Mouse (Mus musculus) right cerebral cortex, postnatal 14 days (tissue): ENCODE data around the gene Plxna4.

ENCODE experiments used
- DNase-seq: peaks from one replicate; pipeline ENCODE4 v3.0.0; 2022

Gene Plxna4

DNA sequence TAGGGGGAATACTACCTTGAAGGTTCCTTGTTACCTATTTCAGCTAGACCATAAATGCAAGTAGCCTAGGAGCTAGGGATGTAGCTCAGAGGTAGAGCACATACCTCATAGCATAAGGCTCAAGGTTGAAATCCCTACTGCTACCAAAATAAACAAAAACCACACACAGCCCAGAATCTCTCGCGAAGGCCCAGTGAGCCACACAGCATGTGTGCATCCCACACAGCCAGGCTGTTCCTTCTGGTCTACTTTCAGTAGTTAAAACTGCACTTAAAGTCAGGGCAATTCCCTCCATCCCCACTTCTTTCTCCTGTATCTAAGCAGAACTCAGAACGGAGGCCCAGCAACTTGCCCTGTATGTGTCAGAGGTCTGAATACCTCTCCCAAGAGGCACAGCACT, 116.4 kb downstream of the Plxna4 start:
- peak; percentile 21 for DNase-seq

DNA sequence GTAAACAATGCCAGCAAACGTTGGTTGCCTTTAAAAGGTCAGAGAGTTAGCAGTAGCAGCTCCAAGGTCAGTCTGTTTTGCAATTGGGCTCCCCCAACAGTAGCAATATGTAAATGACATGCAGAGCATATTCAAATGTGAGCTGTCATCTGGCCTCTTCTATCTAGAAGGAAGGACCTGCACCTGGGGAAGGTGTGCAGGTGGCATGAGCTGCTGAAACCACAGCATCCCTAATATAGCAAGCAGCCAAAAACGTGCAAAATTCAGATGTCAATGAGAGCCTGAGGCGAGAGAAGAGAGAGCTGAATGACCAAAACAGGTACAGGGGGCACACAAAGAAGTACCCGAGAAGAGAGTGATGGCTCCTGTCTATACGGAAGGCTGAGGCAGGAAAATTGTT, 118.8 kb downstream of the Plxna4 start:
- no peak for DNase-seq

DNA sequence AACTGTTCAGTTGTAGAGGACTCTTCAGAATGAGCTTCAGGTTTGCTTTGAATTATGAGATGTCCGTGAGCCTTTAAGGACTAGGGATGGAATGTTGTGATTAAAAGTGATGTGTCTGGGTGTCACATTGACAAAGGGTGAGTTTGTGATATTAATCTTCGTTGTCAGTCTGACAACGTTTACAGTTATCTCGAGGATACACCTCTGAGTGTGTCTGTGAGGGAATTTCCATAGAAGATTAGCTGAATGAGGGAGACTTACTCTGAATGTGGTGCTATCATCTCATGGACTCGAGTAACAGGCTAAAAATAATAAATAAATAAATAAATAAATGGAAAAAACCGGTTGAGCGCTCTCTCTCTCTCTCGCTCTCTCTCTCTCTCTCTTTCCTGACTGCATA, 122.9 kb downstream of the Plxna4 start:
- no peak for DNase-seq

DNA sequence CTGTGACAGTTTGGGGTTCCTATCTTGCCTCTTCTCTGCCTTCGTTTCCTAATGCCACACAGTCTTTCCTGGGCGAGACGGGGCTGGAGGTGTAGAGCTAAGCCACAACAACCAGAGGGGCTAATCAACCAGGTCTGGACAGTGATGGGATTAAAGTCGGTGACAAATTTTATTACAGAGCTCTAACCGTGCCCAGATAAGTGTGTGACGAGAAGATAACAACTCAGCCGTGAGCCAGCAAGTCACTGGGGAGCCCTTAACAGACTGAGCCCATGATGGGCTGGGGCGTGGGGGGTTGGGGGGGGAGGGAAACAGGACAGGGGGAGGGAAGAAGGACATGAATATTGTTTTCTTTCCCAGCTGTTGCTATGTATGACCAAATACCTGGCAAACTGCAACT, 123.4 kb downstream of the Plxna4 start:
- DNase-seq, result no peak

DNA sequence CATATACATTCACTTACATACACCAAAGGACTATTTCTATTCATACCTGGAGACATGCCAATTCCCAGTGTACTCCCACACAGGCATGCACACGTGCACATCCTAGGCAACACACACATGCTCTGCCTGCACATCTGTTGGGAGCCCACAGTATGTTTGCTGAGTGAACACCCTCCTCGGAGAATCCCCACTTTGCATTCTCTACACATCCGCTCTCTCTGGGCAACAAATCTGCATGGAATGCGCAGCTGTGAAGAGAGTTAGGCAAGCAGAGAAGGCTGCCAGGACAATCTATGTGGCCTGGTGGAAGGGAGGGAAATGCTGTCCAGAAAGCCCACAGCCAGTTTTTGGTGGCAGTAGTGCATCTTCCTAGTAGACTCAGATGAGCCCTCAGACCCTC, 123.9 kb downstream of the Plxna4 start:
- DNase-seq, result peak; percentile 12

DNA sequence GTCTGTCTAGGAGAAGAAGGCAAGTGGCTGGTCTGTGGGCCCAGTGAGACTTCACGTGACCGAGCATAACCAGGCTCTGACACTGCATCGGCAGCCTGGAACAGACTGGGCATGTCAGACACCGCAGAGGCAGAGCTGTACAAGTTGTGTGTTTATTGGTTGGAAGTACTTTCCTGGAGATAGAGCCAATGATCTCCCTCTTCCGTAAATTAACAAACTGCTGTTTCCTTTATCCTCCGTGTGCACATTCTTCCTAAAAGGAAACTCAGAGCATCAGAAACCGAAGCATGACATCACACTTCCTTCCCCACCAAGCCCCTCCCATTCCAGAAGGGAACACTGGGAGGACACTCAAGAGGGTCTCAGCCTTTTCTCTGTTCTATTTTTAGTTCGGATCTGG, 127.6 kb downstream of the Plxna4 start:
- DNase-seq, result no peak

DNA sequence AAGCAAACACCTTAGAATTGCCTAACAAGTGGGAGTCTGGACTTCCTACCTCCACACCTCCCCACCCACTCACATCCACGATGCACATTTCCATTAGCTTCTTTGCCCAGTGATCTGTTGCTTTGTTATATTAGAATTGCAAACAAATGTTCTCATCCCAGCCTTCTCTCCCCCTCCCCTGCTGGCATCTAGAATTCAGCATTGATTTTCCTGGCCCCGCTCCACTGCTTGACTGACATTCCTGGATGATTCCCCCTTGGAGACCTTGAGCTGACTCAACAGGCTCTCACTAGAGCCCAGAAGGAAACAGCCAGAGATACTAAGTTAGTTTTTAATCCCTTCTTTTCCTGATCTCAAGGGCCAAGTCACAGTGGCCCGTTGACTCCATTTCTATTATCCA, 131.4 kb downstream of the Plxna4 start:
- no peak for DNase-seq

DNA sequence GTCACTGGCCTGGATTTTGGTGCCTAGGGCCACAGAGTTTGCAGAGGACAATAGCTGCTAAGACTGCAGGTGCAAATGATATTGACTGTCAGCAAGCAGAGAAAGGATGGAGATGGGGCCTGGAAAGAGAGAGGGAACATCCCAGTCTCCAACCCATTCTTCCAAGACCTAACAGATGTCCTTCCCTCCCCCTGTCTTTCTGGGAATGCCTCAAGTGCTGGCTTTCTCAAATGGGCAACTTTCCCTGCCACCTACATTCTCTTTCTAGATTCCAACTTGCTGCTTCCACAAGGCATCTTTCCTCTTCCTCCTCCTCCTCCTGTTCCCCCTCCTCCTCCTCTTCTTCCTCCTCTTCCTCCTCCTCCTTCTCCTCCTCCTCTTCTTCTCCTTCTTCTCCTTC, 136.1 kb downstream of the Plxna4 start:
- DNase-seq, result no peak

DNA sequence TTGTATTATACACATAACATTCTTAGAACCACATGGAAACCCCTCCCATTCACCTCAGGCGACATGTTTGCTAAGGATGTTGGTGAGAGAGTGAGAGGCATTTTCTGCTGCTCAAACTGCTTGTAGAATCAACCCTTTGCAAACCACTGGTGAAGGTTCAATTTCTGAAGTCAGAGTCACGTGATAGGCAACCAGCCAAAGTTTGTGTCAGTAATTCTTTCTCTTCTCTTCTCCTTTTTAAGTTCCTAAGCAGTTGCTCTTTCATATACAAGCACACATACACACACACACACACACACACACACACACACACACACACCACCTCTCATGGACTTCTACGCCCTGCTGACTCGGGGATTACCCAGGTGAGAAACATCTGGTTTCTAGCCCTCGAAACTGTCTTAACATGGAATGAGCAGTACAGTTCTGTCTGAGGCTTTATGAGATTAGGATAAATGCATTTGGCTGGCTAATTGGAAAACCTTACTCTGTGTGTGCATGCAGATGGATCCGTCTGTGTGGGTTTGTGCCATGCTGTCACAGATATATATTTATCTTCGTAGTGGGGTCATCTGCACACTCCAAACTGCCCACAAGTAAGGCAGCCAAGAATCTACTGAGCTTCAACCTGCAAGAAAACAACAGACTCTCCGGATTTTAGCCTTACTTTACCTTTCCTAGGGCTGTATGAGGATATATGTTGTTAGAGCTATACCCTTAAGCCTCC, 138.6 kb downstream of the Plxna4 start:
- no peak for DNase-seq

DNA sequence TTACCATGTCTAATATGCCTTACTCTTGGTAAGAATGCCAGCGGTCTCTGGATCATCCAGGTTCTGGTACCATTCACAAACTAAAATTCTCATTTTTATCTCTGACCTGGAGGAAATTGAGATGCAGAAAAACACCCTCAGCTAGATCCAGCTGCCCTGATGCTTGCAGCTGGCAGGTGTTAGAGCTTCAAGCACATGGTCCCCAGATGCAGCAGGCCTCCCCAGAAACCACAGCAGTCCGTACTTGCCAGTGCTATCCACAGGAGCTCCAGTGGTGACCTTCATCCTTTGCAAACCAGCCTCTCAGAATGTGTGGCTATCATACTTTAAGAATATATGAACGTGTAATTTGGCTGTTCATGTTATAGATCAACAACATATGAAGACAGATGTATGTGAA, 139.2 kb downstream of the Plxna4 start:
- no peak for DNase-seq

DNA sequence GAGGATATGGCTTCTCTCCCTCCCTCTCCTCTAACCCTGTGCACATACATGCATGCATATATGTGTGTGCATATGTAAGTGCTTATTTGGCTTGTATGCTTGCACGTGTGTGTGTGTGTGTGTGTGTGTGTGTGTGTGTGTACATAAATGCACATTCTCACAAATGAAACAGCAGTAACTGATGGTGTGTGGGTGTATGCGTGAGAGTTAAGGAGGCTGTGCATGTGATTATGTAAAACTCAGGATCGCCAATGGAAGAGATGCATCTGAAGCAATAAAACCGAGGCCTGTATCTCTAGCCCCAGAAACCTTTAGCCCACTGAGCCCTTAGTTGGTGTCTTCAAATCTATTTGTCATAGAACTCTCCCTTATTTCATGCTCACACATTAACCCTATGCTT, 141.7 kb downstream of the Plxna4 start:
- DNase-seq, result no peak

DNA sequence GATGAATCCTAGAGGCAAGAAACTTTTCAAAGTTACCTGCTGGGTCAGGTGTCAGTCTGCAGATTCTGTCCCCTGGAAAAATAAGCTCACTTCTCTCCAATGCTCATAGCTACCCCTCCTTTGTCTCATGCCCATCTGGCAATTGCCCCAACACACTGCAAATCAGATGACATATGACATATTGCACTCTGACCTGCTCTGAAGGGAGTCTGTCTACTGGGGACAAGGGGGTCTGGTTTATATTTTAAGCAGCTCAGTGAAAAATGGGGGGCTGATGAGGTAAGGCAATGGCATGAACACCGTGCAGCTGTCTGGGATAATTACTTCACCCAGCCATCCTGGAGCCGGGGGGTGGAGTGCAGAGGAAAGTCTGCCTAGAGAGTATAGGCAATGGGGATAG, 142.7 kb downstream of the Plxna4 start:
- DNase-seq, result no peak

DNA sequence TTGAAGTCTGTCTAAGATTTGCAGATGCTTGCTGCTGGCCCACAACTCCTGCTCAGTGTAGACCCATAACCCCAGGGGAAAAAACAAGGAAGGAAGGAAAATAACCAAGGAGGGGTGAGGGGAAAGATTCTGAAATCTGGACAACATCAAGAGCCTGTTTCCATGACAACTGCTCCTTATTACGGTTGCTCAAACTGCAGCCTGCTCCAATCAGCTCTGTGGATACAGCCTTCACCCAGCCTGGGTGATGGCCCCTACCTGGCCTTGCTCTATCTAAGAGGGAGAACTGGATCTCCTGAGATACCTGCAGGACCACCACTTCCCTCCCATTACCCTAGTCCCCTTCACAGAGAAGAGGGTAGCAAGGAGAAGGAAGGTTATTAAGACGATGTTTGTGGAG, 143.6 kb downstream of the Plxna4 start:
- DNase-seq, result no peak

DNA sequence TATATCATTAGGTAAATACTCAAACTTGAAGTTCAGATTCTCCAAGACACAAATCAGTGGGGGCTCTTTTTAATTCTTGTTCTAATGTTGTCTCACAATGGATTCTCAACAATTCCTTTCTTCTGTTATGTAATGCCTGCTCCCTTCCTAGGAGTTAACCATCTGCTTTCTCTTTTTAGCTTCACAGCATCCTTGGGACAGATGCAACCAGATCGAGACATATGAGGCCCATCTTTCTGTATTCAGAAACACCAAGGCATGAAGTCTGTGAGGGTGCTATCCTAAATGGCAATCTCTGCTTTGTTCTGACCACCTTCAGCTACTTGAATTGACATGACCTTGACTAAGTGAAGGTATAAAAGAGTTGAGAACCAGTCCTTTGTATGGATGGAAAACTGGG, 144.3 kb downstream of the Plxna4 start:
- DNase-seq, result no peak

DNA sequence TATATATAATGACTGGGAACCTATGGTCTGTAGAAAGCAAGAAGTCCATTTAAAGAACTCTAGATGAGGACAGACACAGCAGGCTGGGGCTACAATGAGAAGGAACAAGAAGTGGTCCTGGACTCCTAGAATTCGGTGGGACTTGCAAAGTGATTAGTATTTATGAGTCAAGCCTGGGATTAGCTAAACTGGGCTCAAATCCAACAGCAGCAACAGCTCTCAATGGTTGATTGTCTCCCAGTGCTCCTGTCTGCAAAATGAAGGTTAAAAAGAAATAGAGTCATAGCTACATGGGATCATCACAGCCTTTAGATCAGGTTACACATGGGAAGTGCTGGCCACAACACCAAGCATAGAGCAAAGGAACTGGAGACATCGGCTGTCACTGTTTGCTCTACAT, 148.6 kb downstream of the Plxna4 start:
- no peak for DNase-seq

DNA sequence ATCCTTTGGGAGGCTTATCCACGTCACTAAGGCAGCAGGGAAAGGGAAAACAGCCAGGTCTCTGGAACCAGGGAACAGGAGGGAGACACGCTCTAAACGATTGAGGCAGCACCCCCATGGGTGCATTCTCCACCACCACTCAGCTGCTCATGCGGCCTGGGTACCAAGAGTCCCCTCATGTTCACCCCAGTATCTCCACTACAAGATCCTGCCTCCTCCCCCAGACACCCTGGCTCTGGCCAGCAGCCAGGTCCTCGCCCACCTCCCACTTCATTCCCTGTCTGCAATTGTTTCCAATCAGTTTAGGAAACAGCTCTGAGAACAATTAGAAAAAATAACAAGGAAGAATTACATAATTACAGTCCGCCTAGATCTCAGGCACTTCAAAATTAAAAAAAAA, 150.8 kb downstream of the Plxna4 start:
- peak; percentile 19 for DNase-seq

DNA sequence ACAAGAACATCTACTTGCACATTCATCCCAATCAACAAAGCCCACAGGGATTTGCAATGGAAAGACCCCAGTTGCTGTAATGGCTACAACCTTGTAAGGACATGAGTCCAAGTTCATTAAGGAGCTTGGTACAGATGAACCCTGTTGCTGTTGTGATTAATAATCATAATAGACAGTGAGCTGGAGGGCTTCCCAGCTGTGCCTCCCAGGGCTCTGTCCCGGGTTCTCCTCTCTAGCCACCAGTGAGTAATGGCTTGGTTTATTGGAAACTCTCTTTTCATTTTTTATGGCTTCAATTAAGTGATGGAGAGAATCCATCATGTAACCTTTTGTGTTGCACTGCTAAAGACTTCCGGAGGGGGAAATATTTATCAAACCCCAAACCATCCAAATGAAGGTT, 164.9 kb downstream of the Plxna4 start:
- no peak for DNase-seq

DNA sequence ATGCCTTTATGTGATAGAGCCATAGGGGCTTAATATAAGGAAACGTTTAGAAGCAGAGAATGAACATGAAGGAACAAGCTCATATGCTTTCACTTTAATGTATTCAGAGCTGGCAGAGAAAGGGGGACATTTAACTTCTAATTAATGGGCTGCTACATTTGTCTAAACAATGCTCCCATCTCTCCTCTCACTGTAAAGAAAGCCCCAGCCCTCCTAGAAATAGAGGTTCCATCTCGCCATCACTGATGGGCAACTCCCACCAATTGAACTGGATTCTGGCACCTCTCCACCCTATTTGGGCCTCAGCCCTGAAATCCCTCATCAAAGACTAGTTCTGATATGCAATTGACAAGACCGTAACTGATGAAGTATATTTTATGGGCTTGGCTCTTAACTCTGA, 167.4 kb downstream of the Plxna4 start:
- no peak for DNase-seq

DNA sequence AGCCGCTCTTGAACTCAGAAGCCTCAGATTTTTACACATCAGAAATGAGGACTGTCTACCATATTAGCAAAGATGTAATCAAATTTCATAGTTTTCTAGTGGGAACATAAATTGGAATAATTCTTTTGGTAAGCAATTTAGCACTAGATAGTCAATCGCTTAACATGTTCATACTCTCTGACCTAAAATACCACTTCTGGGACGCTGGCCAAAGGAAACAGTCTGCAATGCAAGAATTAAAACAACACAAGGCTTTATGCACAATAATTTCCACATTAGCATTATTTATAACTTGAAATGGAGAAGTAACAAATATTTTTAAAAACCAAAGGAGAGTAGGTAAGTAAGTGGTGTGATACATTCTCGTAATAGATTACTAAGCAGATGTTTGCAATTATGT, 170.6 kb downstream of the Plxna4 start:
- DNase-seq, result no peak

DNA sequence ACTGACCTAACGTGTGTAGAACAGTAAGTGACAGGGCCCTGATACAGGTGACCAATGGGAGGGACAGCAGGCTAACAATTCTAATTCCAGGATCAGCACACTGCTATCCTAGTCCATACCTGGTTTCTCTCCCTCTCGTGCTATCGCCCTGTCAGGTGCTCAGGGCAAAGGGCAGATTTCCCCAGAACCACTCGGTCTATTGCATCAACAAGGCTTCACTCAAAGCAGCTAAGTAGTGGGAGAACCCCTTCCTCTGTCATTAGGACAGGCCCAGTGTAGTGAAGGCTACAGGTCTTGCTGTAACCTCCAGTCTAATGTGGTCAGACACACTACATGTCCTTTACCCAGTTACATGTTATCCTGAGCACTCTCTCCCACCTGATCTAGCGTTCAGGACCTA, 176.7 kb downstream of the Plxna4 start:
- DNase-seq, result no peak

DNA sequence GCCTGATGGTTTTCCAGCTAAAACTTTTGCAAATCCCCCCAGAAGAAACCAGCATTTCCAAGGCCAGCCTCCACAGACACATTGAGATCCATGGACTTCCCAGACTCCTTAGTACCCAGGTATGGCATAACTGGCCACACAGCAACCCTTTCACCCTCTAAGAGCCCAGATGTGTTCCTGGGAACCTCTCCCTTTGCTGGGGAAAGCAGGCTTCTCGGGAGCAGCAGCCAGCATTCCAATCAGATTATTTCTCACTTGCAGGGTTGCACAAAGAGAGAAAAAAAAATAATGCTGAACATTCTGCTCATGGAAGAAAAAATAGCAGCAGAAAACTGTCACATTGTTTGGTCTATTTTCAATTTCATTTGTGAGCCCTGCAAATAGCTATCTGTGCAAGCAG, 178.4 kb downstream of the Plxna4 start:
- DNase-seq, result no peak

DNA sequence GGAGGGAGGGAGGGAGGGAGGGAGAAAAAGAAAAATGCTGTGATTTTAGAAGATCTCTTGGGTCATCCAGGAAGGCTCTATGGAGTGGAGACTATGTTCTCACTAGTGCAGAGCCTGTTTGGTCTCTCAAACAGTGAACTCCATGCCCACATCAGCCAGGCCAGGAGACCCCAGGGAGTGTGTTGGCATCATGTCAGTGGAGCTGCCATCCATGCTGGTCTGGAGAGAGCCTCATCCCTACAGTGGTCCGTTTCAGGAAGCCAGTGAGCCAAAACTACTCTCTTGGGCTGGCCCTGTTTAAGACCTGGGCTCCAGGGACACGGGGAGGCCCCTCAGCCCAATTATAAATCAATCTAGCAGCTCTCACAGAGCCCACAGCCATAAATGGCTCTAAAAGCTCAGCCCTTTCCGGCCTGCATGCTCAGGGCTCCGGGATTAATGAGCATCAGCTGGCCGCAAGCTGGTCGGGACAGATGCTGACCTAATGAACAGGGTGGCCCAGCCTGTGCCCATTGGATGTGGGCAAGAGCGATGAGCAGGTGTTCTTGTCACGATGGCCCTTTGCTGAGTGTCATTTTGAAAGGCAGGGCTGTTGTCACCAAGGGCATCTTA, 180.3 kb downstream of the Plxna4 start:
- no peak for DNase-seq

DNA sequence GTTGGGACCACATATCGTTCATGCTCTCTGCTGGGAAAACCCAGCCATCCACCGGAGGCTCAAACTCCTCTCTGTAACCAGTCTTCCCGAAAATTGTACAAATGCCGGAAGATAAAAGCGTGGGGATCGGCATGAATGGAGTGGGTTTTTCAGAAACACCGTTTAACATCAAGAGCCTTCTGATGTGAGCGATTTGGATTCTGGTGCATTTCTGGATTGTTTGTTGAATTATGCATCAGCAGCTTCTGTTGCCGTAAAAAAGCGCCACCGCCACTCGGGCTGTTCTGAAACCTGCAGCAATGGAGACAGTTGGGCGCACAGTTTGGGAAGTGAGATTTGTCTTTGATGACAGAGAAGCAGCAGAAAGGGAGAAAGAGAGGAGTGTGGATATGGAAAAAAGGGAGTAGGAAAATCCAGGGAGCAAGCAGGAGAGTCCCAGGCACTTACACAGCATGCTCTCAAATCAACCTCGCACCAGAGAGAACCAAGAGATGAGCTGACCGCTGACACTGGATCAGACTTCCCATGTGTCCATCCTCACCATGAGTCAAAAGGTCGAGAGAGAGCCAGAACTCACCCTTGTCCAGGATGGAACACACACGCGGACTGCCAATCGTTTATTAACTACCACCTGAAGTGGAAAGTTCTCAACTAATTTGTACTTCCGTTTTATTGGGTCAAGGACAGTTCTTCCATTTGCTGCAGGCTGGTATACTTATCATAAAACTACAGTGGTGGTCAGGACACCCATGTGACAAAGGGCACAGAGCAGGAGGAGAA, 181.5 kb downstream of the Plxna4 start:
- DNase-seq, result peak; percentile 31

DNA sequence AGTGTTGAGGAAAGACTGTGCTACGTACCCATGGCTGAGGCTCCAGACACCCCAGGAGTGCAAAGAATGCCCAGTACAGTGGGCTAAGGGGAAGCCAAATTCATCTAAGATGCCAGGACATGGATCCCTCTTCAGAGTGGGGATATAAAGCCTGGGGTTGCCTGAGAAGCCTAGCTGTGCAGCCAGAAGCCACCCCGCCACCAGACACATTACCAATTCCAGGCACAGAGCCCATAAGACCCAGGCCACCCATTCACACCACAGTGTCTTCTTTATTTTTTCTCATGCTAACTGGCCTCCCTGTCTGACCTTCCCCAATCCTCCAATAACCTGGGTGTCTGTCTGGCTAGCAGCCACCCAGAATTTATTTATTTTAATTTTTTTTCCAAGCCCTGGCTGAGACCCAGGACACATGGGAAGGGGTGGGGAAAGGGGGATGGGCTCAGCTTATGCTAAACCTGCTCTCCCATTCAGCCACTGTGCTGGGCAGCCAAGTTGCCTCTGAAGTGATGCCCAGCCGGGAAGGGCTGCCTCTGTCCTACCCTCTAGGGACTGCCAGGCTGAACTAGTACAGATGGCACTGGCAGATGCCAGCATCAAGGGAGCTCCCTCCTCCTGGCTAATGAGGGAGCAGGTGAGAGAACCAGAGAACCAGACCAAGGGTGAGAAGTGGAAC, 185.3 kb downstream of the Plxna4 start:
- DNase-seq, result no peak
